Mouse (Mus musculus) forebrain, embryonic 10.5 days (tissue): Measurements from ENCODE around the gene Arhgap31. TPM values are rescaled to one million over a fixed set of nuclear protein-coding genes. Genes with fewer than 3 reads are reported as not detected.

Source experiments
- DNase-seq: peaks from one replicate; pipeline ENCODE4 v3.0.0-alpha.2; 2017; ENCODE audit warnings: low spot score; ENCODE audit errors: extremely low spot score
- H3K27ac ChIP-seq: fragments of 300-500 bp; sonication (generic); 2 replicates; pipeline ENCODE4 v1.5.1; 2016; ENCODE audit warnings: mild to moderate bottlenecking
- H3K27me3 ChIP-seq: fragments of 300-500 bp; sonication (generic); 2 replicates; pipeline ENCODE4 v1.6.1; 2016; ENCODE audit warnings: mild to moderate bottlenecking; ENCODE audit not compliant: poor library complexity, severe bottlenecking
- H3K36me3 ChIP-seq: fragments of 300-500 bp; sonication (generic); replicated peaks from 2 replicates; pipeline ENCODE4 v1.6.1; 2016; ENCODE audit warnings: mild to moderate bottlenecking, moderate library complexity
- H3K4me1 ChIP-seq: fragments of 300-500 bp; sonication (generic); 2 replicates; pipeline ENCODE4 v1.6.1; 2016
- H3K4me3 ChIP-seq: fragments of 300-500 bp; sonication (generic); 2 replicates; pipeline ENCODE4 v1.5.1; 2016; ENCODE audit warnings: mild to moderate bottlenecking, moderate library complexity
- H3K9me3 ChIP-seq: fragments of 300-500 bp; sonication (generic); 2 replicates; pipeline ENCODE4 v1.6.1; 2016; ENCODE audit warnings: mild to moderate bottlenecking, moderate library complexity
- WGBS: fragments of 180-500 bp; shearing (Covaris S2); methylation state at CpG from one replicate; pipeline ENCODE4 v1.1.7; 2016; 5-methylcytosine and 5-hydroxymethylcytosine counted together
- polyA plus RNA-seq: library from polyadenylated mRNA; unstranded; fragments of >200 nt; fragmentation: Nextera tagmentation; extraction: Ambion mirVana; gene quantifications from 2 replicates; pipeline ENCODE4 v1.2.1, GENCODE M21; 2016

The Arhgap31 gene
- polyA plus RNA-seq, 1 experiment from 2014 or later = 7.4 TPM

GRCm38 (mm10) chr16:38652653-38653052, 60.4 kb downstream of the Arhgap31 start:
- no peak overlapping the region for H3K4me3 ChIP-seq
- no peaks in the 10 kb centered on the region for H3K36me3 ChIP-seq
- H3K27me3 ChIP-seq = no peaks in the 10 kb centered on the region
- no peak for DNase-seq
- H3K4me1 ChIP-seq = peaks cover 20% of the 10 kb centered on the region
- H3K9me3 ChIP-seq = no peaks in the 10 kb centered on the region
- WGBS = 90% methylated on average over 5 of the region's 5 CpGs
- H3K27ac ChIP-seq = no peak overlapping the region

- H3K9me3 ChIP-seq = no peaks in the 10 kb centered on the region
- no peak for DNase-seq
- peaks cover 20% of the 10 kb centered on the region for H3K4me1 ChIP-seq
- no peak overlapping the region for H3K4me3 ChIP-seq
- no peaks in the 10 kb centered on the region for H3K36me3 ChIP-seq
- no peaks in the 10 kb centered on the region for H3K27me3 ChIP-seq
- WGBS = 87% methylated on average over 10 of the region's 10 CpGs
- H3K27ac ChIP-seq = no peak overlapping the region
Observed at GRCm38 (mm10) chr16:38651721-38652231, 61.3 kb downstream of the Arhgap31 start.

GRCm38 (mm10) chr16:38651306-38651705, 61.8 kb downstream of the Arhgap31 start:
- DNase-seq = no peak
- H3K27ac ChIP-seq = no peak overlapping the region
- peaks cover 20% of the 10 kb centered on the region for H3K4me1 ChIP-seq
- no peaks in the 10 kb centered on the region for H3K27me3 ChIP-seq
- no peak overlapping the region for H3K4me3 ChIP-seq
- H3K36me3 ChIP-seq = no peaks in the 10 kb centered on the region
- no peaks in the 10 kb centered on the region for H3K9me3 ChIP-seq
- 94% methylated on average over 12 of the region's 12 CpGs for WGBS

- no peak for DNase-seq
- Histone ChIP-seq H3K4me3 (no peak overlapping the region), H3K27ac (no peak overlapping the region), H3K27me3 (no peaks in the 10 kb centered on the region), H3K4me1 (peaks cover 19% of the 10 kb centered on the region), H3K36me3 (no peaks in the 10 kb centered on the region), H3K9me3 (no peaks in the 10 kb centered on the region)
- WGBS = 84% methylated on average over 11 of the region's 11 CpGs
Observed at GRCm38 (mm10) chr16:38649431-38649827, 63.6 kb downstream of the Arhgap31 start.

- 0 out of 2 replicates have a peak overlapping the region, but pooled peaks have one; percentile 15 for H3K27ac ChIP-seq
- no peaks in the 10 kb centered on the region for H3K9me3 ChIP-seq
- no peak overlapping the region for H3K4me3 ChIP-seq
- H3K27me3 ChIP-seq = no peaks in the 10 kb centered on the region
- no peak for DNase-seq
- no peaks in the 10 kb centered on the region for H3K36me3 ChIP-seq
- WGBS = 92% methylated on average over 9 of the region's 9 CpGs
- H3K4me1 ChIP-seq = peaks cover 13% of the 10 kb centered on the region
Observed at GRCm38 (mm10) chr16:38648783-38649430, 64.2 kb downstream of the Arhgap31 start.

- WGBS = 88% methylated on average over 5 of the region's 5 CpGs
- no peak overlapping the region for H3K4me3 ChIP-seq
- H3K36me3 ChIP-seq = no peaks in the 10 kb centered on the region
- no peaks in the 10 kb centered on the region for H3K27me3 ChIP-seq
- H3K9me3 ChIP-seq = no peaks in the 10 kb centered on the region
- peaks cover 6% of the 10 kb centered on the region for H3K4me1 ChIP-seq
- H3K27ac ChIP-seq = no peak overlapping the region
- DNase-seq = no peak
Observed at GRCm38 (mm10) chr16:38648155-38648554, 64.9 kb downstream of the Arhgap31 start.

GRCm38 (mm10) chr16:38644455-38644854, 68.6 kb downstream of the Arhgap31 start:
- WGBS = 93% methylated on average over 2 of the region's 2 CpGs
- H3K4me3 ChIP-seq = no peak overlapping the region
- H3K9me3 ChIP-seq = no peaks in the 10 kb centered on the region
- no peak overlapping the region for H3K27ac ChIP-seq
- no peaks in the 10 kb centered on the region for H3K4me1 ChIP-seq
- DNase-seq = no peak
- H3K27me3 ChIP-seq = no peaks in the 10 kb centered on the region
- H3K36me3 ChIP-seq = no peaks in the 10 kb centered on the region

GRCm38 (mm10) chr16:38637085-38637484, 76.0 kb downstream of the Arhgap31 start:
- Histone ChIP-seq H3K9me3 (no peaks in the 10 kb centered on the region), H3K27ac (peak overlapping the region; percentile 80), H3K27me3 (no peaks in the 10 kb centered on the region), H3K4me1 (no peaks in the 10 kb centered on the region), H3K36me3 (no peaks in the 10 kb centered on the region), H3K4me3 (no peak overlapping the region)
- WGBS = 75% methylated on average over 10 of the region's 10 CpGs
- no peak for DNase-seq

- Histone ChIP-seq H3K4me3 (no peak overlapping the region), H3K27me3 (no peaks in the 10 kb centered on the region), H3K36me3 (no peaks in the 10 kb centered on the region), H3K27ac (peak overlapping the region; percentile 80), H3K4me1 (no peaks in the 10 kb centered on the region), H3K9me3 (no peaks in the 10 kb centered on the region)
- DNase-seq = peak; percentile 47
- 78% methylated on average over 9 of the region's 9 CpGs for WGBS
Observed at GRCm38 (mm10) chr16:38636682-38637081, 76.4 kb downstream of the Arhgap31 start.

GRCm38 (mm10) chr16:38635833-38636390, 77.2 kb downstream of the Arhgap31 start:
- WGBS = 73% methylated on average over 8 of the region's 8 CpGs

GRCm38 (mm10) chr16:38632147-38632546, 80.9 kb downstream of the Arhgap31 start:
- DNase-seq = peak; percentile 39
- Histone ChIP-seq H3K36me3 (no peaks in the 10 kb centered on the region), H3K4me3 (no peak overlapping the region), H3K4me1 (no peaks in the 10 kb centered on the region), H3K27me3 (no peaks in the 10 kb centered on the region), H3K9me3 (no peaks in the 10 kb centered on the region), H3K27ac (no peak overlapping the region)
- 64% methylated on average over 6 of the region's 6 CpGs for WGBS

More at GRCm38 (mm10) chr16:38635833-38636390, 77.2 kb downstream of the Arhgap31 start:
- Histone ChIP-seq H3K27me3 (no peaks in the 10 kb centered on the region), H3K4me1 (no peaks in the 10 kb centered on the region), H3K4me3 (no peak overlapping the region), H3K9me3 (no peaks in the 10 kb centered on the region), H3K36me3 (no peaks in the 10 kb centered on the region), H3K27ac (peak overlapping the region; percentile 51)
- no peak for DNase-seq

GRCm38 (mm10) chr16:38625811-38626369, 87.2 kb downstream of the Arhgap31 start:
- 88% methylated on average over 10 of the region's 10 CpGs for WGBS
- Histone ChIP-seq H3K27ac (no peak overlapping the region), H3K36me3 (no peaks in the 10 kb centered on the region; the same call in 1 of the 2 replicates), H3K27me3 (no peaks in the 10 kb centered on the region), H3K4me1 (no peaks in the 10 kb centered on the region), H3K9me3 (no peaks in the 10 kb centered on the region), H3K4me3 (no peak overlapping the region)
- DNase-seq = no peak

GRCm38 (mm10) chr16:38625411-38625810, 87.7 kb downstream of the Arhgap31 start:
- WGBS = 95% methylated on average over 7 of the region's 7 CpGs
- H3K9me3 ChIP-seq = no peaks in the 10 kb centered on the region
- H3K4me1 ChIP-seq = no peaks in the 10 kb centered on the region
- no peak overlapping the region for H3K27ac ChIP-seq
- DNase-seq = no peak
- no peak overlapping the region for H3K4me3 ChIP-seq
- no peaks in the 10 kb centered on the region; the same call in 1 of the 2 replicates for H3K36me3 ChIP-seq
- H3K27me3 ChIP-seq = no peaks in the 10 kb centered on the region
